Mouse (Mus musculus) retina, embryonic 14.5 days (tissue): ENCODE data around the gene Crat.
A peak's percentile ranks its signal among the peaks of the same experiment; 100 is the strongest.

Source experiments
- DNase-seq: peaks from one replicate; pipeline ENCODE4 v3.0.0-alpha.2; 2015; ENCODE audit warnings: low spot score

Crat gene

DNA sequence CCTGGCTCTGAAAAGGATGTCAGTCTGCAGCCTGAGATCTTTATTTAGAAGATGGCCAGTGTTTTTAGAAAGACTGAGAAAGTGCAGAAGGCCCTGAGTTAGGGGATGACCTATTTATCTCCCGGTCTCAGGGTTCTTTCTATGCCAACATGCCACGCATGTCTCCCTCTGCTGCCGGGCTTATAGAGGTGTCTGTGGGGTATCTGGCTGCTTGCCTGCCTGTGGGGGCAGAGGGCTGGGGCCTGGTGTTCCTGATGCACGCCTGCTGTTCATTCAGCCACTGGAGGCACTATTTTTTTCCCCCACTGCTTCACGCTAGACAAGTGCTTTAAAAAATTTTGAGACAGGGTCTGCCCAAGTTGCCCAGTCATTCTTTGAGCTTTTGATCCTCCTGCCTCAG lies 49.4 kb downstream of the Crat start:
- no peak for DNase-seq

DNA sequence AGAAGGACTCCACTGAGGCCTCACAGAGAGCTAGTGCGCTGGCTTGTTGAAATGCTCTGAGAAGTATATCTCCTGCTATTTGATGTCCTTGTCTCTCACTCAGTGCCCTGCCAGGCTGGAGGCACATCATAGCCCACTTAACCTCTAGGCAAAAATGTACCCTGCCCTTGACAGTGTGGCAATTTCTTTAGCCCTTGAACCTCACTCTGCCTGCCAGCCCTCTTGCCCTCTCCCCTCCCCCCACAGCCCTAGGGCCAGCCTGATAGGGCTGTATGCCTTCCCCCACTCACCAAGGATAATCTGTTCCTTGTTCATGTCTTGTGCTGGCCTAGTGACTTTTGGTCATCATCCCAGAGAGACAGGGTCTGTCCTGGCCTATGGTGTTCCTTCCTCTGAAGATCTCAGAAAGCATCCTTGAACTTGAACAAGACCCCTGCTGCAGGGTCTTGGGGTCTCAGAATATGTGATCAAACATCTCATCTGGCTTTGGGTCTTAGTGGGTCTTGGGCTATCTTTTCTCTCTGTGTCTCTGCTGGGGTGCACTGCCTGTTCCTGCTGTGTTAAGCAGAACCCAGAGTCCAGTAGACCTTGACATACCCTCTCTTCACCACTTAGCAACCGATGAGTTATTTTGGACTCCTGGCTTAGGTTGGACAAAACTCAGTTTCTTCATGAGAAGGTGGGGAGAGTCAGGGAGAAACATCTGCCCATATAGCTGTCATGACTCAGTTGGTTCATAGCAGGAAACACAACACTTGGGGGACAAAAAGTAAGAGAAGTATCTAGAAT lies 50.1 kb downstream of the Crat start:
- DNase-seq, result no peak

GRCm38 (mm10) chr2:30363773-30364650 lies 51.6 kb downstream of the Crat start, which contains the start of gene Miga2:
Miga2 (plus strand) TSS chr2:30364233.
- peak; percentile 99 for DNase-seq

GRCm38 (mm10) chr2:30362865-30363264 lies 52.7 kb downstream of the Crat start:
- DNase-seq, result no peak

- DNase-seq, result no peak
Observed at GRCm38 (mm10) chr2:30360626-30361025, 55.0 kb downstream of the Crat start.

DNA sequence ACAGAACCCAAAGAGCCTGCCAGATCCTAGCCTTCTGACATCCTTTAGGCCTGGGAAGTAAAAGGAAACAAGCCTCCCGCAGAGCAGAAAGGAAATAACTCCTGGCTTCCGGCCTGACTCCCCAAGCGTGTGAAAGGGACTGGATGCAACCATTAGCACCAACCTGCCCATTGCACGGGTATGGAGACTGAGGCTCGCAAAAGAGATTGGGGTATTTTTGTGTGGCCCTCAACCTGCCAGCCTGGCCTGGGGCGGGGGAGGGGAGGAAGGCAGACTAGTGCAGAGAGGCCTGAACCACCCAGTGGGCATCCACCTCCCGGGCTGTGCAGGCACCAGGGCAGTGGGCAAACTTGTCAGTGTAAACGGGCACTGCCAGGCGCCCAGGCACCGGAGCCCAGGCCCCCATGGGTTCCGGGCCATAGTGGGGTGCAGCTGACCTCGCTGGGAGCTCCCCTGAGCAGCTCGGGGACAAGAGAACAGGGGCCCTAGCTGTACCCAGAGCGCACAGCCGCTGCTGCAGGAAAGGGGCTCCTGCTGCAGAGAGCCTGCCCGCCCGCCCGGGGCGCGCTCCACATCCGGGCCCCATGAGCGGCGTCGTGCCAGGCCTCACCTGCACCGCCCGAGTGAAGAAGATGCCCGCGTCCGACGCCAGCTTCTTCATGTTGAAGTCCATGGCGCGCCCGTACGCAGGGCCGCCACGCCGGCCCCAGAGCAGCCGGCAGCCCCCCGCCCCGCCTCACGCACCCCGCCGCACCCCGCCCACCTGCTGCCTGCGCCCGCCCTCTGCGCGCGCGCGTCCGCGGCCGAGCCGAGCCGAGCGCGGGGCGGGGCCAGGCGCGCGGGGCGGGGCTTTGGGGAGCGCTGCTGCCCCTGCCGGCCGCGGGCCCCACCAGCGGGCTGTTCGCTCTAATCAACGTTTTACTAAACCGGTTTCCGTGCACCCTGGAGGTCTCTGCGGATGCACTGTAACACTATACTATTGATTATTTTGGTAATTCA lies 56.8 kb downstream of the Crat start, which contains the start of gene Sh3glb2:
Sh3glb2 (minus strand) TSS at position 805 of the 999 bp plus-strand sequence.
- peak; percentile 92 for DNase-seq

GRCm38 (mm10) chr2:30357552-30358510 lies 57.8 kb downstream of the Crat start:
- no peak for DNase-seq

- no peak for DNase-seq
Observed at GRCm38 (mm10) chr2:30356906-30357305, 58.7 kb downstream of the Crat start.

DNA sequence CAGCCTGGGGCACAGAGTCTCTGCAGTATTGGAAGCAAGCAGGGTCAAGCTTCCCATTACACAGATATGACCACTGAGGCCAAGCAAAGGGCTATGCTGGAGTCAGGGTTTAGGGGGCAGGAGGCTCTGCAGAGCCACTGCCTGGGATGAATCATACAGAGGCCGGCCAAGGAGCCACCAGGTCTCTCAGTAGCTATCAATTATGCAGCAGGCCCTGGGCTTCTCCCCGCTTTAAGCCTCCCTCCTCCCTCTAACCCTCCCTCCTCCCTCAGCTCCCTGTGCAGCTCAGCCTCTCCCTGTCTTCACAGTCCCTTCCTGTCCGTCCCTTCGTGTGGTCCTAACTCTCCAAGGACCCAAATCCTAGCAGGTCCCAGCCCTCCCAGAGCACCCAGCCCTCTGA lies 59.3 kb downstream of the Crat start:
- DNase-seq, result no peak

DNA sequence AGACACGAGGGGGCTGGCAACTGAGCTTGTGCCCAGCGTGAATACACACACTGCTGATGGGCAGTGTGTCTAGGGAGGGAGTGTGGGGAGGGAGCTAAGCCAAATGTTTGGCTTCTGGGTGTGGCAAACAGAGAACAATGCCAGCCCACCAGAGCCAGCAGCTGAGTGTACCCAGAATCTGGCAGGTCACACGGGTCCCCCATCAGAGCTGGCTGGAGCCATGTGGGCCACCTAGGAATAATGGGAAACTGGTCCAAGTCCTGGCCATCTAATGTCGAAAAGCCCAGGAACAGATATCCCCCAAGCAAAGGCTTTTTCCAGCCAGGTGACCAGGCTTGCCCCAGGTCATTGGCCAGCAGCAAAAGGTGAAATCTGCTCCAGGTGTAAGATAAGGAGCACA lies 59.8 kb downstream of the Crat start:
- DNase-seq, result no peak

DNA sequence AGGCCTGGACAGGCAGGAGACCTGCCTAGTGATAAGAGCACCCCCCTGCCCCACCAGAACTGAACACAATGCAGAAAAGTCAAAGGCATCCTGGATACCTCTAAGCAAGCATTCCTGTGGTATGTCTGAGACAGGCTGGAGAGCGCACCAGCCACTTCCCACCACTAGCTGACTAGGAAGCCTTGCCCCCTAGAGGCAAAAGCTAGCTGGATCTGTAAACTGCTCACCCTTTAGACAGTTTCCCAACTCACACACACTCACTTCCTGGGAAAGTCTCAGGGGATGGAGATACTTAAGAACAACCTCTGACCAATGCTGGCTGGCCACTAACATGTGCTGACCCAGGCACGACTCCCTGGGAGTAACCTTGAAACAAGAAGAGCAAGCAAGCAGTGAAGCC lies 64.5 kb downstream of the Crat start:
- no peak for DNase-seq
